Mouse (Mus musculus): Measurements from ENCODE around the gene Tcf19.

DNA sequence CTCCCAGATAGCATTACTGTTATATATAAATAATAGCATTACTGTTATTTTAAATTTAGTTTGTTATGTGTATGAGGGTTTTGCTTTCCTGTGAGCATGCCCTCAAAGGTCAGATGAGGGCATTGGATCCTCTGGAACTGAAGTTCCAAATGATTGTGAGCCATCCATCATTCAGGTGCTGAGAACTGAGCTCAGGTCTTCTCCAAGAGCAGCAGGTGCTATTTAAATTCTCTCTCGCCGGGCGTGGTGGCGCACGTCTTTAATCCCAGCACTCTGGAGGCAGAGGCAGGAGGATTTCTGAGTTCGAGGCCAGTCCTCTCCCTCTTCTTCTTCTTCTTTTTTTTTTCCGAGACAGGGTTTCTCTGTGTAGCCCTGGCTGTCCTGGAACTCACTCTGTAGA lies 19.5 kb downstream of the Tcf19 start:
- TF ChIP-seq CEBPB (IDR thresholded peaks at IDR 0.05; ENCODE audit: insufficient read depth, poor library complexity, severe bottlenecking) (no peak), POLR2A (IDR thresholded peaks at IDR 0.05; ENCODE audit: insufficient read length, low read depth) (no peak), REST (IDR thresholded peaks at IDR 0.05; ENCODE audit: insufficient read depth, insufficient read length) (no peak), MYOD1 (IDR thresholded peaks at IDR 0.05; ENCODE audit: control insufficient read depth in 1 of 3, insufficient read length in 2 of 3, low read depth in 2 of 3) (no peak), USF1 (IDR thresholded peaks at IDR 0.05; ENCODE audit: low read depth) (no peak), MYOG (IDR thresholded peaks at IDR 0.05; ENCODE audit: control insufficient read depth in 1 of 3, insufficient read depth in 1 of 3, insufficient read length in 2 of 3, low read depth in 2 of 3) (no peak), POLR2AphosphoS2 (IDR thresholded peaks at IDR 0.05; ENCODE audit: insufficient read length, low read depth) (no peak), SRF (IDR thresholded peaks at IDR 0.05; ENCODE audit: control insufficient read depth, insufficient read length, low read depth) (no peak), MAX (IDR thresholded peaks at IDR 0.05; ENCODE audit: low read depth) (no peak), E2F4 (IDR thresholded peaks at IDR 0.05; ENCODE audit: insufficient read depth) (no peak)

Data from myocyte (in vitro differentiated cells).